Mouse (Mus musculus): Measurements from ENCODE around the gene Glrp1.

The Glrp1 gene

GRCm38 (mm10) chr1:88459655-88460054, 50.2 kb downstream of the Glrp1 start:
- DNase-seq: no peak

- no peak for DNase-seq
Observed at GRCm38 (mm10) chr1:88459196-88459595, 50.7 kb downstream of the Glrp1 start.

GRCm38 (mm10) chr1:88456451-88457072, 53.3 kb downstream of the Glrp1 start:
- DNase-seq: peak; percentile 62

- no peak for DNase-seq
Observed at GRCm38 (mm10) chr1:88455761-88456160, 54.1 kb downstream of the Glrp1 start.

GRCm38 (mm10) chr1:88454703-88455102, 55.2 kb downstream of the Glrp1 start:
- DNase-seq: no peak

- DNase-seq: no peak
Observed at GRCm38 (mm10) chr1:88452198-88452597, 57.7 kb downstream of the Glrp1 start.

- DNase-seq: no peak
Observed at GRCm38 (mm10) chr1:88450668-88451067, 59.2 kb downstream of the Glrp1 start.
